Mouse (Mus musculus) left cerebral cortex, adult 2 months (tissue): Measurements from ENCODE around the gene Tsnax. TPM values are rescaled to one million over a fixed set of nuclear protein-coding genes. Genes with fewer than 3 reads are reported as not detected.

Experiments
- DNase-seq, 2 experiments: peaks; one replicate each; pipeline ENCODE4 v3.0.0; 2021 to 2022; ENCODE audit warnings: low spot score in 2 of 2, mixed read lengths in 1 of 2; ENCODE audit errors: extremely low spot score in 1 of 2
- H3K27ac ChIP-seq: fragments of 200-600 bp; 2 replicates; pipeline ENCODE4 v1.8.1; 2022
- H3K4me3 ChIP-seq: fragments of 200-600 bp; 2 replicates; pipeline ENCODE4 v1.8.1; 2022
- CTCF ChIP-seq: fragments of 200-600 bp; IDR thresholded peaks from 2 replicates; pipeline ENCODE4 v1.8.1; 2022; ENCODE audit warnings: antibody characterized with exemption, mild to moderate bottlenecking, moderate library complexity
- intact Hi-C: fragments of 180-260 bp; cut with DNase I; formaldehyde crosslinking; loops from one replicate; pipeline ENCODE4 v1.15.1; 2025
- total RNA-seq, 2 experiments: library from RNA; stranded (reverse); gene quantifications; 2 replicates each; pipeline ENCODE4 v1.2.3; 2021

The Tsnax gene
- total RNA-seq, 2 experiments from 2014 or later: 187 to 200 TPM

DNA sequence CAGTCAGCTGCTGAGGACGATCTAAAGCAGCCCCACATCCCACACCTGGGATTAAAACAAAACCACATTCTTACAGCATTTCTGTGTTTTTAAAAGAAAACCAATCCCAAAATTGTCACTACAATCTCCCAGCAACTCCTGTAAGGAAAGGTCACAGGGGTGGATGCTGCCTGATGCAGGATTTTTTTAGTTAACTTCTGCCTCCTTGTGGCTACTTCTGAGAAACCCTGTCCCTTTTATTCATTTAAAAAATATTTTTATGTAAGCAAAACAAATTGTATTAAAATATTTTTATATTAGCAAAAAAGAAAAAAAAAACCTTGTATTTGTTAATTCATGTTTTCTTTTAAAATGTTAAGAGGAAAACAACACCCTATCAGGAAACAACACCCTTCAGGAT lies 33.0 kb downstream of the Tsnax start:
- intact Hi-C loops: no loop called here
- H3K27ac ChIP-seq: no peak overlapping the region
- peak; percentile 13 for TF ChIP-seq CTCF
- no peak overlapping the region for H3K4me3 ChIP-seq
- no peak for DNase-seq

DNA sequence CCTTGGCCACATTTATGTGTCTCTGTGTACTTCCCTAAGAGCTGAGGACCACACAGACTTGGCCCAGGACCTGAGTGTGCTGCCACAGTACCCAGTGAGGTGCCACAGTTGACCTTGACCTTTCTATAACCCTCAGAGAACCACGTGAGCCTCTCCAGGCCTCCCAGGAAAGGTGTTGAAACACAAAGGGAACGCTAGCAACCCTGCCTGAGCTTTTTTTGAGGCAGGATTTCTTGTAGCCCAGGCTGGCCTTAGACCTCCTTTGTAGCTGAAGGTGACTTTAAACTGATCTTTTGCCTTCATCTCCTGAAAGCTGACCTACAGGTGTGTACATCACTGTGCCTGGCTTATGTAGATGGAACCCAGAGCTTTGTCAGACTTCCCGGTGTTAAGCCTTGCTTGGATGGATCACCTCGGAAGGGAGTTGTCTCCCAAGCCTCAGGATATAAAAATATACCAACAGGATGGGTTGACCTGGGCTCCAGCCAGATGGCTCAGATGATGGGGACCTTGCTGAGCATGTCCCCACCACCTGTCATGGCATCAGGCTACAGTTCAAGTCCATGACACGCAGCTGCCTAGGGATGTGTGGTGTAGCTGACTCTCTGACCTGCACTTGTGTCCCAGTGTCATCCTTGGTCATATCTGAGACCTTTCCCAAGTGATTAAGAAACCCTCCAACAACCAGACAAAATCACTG lies 36.4 kb downstream of the Tsnax start:
- intact Hi-C loops: no loop called here
- no peak for DNase-seq
- Histone ChIP-seq H3K4me3 (no peak overlapping the region), H3K27ac (no peak overlapping the region)
- no peak for TF ChIP-seq CTCF

DNA sequence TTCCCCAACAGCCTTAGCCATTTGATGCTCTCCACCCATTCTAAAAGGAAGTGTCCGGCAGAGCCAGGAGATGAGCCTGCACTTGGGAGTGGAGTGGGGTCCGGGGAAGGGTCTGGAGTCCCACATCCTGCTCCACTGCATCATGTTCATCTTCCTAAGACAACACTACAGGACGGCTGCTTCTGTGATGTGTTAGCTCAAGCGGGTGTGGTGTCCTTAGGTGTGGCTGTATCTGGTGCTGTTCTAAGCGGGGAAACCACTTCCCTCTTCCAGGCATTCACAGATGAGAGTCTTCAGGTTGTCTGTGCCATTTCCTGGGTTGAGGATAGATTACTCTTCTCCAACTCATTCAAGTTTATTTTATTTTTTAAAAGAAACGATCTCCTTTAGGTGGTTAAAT lies 37.0 kb downstream of the Tsnax start:
- no peak overlapping the region for H3K27ac ChIP-seq
- no peak for DNase-seq
- intact Hi-C loops: loop anchor here (5.0 kb wide), 1 partner anchor 822 kb away; no protein-coding TSS in a partner anchor
- TF ChIP-seq CTCF: no peak
- H3K4me3 ChIP-seq: no peak overlapping the region

DNA sequence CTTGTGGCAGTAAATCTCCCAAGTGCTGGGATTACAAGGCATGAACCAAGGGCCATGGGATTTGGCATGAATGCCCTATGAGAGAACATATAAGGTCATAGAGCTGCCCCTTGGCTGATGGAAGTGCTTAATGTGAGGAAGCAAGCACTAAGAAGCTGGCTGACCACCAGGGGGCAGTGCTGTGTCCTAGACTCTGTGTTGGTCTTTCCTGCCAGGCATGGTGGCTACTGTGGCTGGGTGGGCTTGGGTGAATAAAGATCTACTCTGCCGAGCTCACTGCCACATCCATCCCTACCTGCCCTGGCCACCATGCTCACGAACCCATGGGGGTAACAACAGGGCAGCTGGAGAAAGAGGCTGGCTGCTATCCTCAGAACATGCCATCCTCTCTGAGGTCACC lies 39.2 kb downstream of the Tsnax start:
- peak; percentile 77 for TF ChIP-seq CTCF
- Histone ChIP-seq H3K4me3 (no peak overlapping the region), H3K27ac (no peak overlapping the region)
- peak; percentile 36 to 68 for DNase-seq
- intact Hi-C loops: loop anchor here (5.0 kb wide), 1 partner anchor 820 kb away; no protein-coding TSS in a partner anchor

DNA sequence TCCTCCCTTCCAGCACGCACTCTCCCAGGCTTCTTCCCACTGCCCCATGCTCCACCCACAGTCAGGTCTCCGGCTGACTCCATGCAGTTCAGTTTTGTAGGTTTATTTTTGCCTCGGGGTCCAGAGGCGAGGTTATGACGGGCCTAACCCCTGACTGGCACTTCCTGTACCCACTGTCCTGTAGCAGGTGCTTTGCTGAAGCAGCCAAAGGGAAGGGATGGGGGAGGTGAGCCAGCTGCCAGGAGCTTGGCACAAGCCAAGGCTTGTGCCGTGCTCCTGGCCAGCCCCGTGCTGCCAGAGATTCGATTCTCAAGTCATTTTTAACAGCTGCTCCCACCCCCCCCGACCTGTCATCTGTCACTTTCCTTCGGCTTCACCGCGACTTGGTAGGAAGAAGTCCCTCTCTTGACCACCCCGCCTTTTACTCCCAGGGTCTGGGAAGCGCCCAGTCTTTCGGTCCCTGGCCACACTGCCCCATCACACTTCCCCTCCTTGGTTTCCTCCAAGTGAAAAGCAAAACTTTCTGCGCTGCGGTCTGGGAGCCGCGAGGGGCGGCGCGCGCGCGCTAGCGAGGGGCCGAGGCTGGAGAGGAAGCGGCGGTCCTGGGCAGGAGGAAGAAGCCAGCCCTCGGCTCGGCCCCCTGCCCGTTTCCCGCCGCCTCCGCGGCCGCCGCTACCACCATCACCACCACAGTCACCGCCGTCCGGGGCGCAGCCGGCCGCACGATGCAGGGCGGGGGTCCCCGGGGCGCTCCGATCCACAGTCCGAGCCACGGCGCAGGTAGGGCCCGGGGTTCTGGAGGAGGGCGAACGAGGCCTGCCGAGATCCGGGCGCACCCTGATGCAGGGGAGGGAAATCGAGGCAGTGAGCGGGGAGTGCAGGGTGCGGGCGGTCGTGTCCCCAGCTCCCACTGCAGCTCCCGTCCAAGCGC lies 41.0 kb downstream of the Tsnax start, which contains the start of gene Disc1:
TSS of gene Disc1 (plus strand) at position 691 of the 931 bp plus-strand sequence.
- TF ChIP-seq CTCF: no peak
- intact Hi-C loops: loop anchor here (5.0 kb wide), 1 partner anchor 819 kb away; no protein-coding TSS in a partner anchor
- H3K4me3 ChIP-seq: peak within 1 kb of the TSS; percentile 63
- peak; percentile 31 to 32 for DNase-seq
- peak within 1 kb of the TSS; percentile 78 for H3K27ac ChIP-seq

DNA sequence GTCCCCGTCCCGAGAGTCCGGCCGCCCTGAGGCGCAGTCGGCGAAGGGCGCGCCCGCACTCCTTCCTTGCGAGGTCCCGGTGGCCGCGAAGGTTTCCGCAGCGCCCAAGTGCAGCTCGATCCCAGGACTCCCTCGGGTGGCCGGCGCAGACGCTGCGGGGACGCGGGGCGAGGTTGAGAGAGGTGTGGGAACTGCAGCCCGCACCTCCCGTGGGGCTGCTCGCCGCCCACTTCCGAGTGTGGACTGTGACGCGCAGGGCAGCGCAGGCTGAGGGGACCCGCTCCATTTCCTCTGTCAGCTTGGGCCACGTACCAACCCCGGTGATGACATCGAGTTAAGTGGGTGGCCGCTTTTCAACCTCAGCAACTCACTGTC lies 41.6 kb downstream of the Tsnax start:
- TF ChIP-seq CTCF: no peak; the same call in 1 of the 2 replicates
- intact Hi-C loops: loop anchor here (5.0 kb wide), 1 partner anchor 818 kb away; no protein-coding TSS in a partner anchor
- peak; percentile 33 to 44 for DNase-seq
- Histone ChIP-seq H3K27ac (peak overlapping the region; percentile 78), H3K4me3 (peak overlapping the region; percentile 63)

DNA sequence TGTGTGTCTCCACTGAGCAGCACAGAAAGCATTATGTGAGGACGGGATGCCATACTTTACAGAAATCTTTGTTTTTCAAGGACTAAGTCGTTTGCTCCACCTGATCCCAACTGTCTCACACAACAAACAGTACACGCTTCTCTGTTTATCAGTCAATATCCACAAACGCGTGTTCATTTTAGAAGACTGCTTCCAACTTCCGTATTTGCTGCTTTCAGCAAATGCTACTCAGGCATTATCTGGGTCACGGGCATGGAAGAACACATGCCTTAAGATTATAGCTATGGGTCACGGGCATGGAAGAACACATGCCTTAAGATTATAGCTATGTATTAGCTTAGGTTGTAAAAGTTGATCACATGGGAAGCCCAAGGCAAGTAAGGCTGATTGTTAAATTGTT lies 48.1 kb downstream of the Tsnax start:
- H3K27ac ChIP-seq: no peak overlapping the region
- intact Hi-C loops: no loop called here
- H3K4me3 ChIP-seq: no peak overlapping the region
- DNase-seq: no peak
- no peak for TF ChIP-seq CTCF

DNA sequence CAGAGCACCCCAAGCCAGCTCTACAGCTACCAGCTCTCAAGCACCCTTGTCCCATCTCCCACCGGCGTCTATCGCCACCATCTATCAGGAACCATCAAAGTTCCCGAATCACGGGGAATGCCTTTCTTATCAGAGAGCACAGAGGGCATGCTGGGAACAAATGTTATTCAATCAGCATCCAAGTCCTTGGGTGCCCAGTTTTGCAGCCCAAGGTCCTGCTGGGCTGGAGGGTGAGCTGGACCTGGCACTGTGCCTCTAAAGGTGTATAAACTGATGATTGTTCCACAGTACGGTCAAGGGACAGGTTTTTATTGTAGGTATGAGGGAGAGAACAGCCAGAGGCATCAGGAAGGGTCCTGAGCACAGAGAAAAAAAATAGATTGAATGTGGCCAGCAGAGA lies 52.8 kb downstream of the Tsnax start:
- no peak for TF ChIP-seq CTCF
- H3K4me3 ChIP-seq: no peak overlapping the region
- no peak for DNase-seq
- intact Hi-C loops: loop anchor here (5.0 kb wide), 1 partner anchor 507 kb away; no protein-coding TSS in a partner anchor
- no peak overlapping the region for H3K27ac ChIP-seq

DNA sequence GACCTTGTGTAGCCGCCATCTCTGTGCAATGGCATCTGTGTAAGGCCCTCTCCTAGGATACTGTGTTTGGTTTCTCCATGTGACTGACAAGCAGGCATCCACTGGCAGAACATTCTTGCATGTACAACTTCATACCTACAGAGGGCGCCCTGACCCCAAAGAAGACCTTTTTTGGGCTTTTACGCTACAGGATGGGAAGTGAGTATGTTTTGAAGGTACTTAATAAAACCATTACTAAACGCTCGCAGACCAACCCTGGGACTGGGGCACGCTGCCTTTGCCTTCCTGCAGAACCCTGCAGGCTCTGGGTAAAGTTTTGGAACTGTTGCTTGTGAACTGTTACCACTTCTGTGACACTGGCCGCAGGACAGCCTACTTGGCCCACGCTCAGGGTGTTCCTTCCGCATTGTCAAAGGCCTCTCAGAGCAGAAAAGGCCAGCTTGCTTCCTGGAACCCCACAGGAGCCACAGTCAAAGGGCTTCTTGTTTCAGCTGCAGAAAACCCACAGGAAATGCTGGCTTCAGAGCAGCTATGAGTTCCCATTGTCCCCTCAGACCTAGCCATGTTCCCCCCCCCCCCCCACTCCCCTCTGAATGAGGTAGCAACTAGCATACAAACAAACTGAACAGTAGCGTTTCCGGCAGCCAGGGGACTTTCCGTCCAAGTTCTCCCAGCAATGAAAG lies 54.3 kb downstream of the Tsnax start:
- peak; percentile 76 for TF ChIP-seq CTCF
- H3K4me3 ChIP-seq: no peak overlapping the region
- intact Hi-C loops: loop anchor here (2.0 to 5.0 kb wide), 2 partner anchors 50 to 505 kb away; no protein-coding TSS in a partner anchor
- peak; percentile 44 to 64 for DNase-seq
- peak overlapping the region; percentile 88 for H3K27ac ChIP-seq

DNA sequence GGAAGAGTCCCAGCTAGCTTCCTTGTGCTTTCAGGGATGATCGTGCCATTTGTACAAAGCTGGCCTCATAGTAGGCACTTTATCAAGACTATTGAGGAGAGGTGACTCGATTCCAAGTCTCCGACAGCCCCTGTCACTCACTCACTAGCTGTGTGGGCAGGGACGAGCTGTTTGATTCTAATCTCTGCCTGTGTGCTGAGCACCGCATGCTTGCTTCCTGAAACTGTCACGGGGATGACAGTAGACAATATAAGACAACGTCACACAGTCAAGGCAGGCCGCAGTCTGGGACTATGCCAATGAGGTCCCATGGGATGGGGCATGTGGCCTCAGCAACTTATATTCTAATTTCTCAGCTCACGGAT lies 54.8 kb downstream of the Tsnax start:
- Histone ChIP-seq H3K4me3 (no peak overlapping the region), H3K27ac (peak overlapping the region; percentile 88)
- DNase-seq: no peak
- intact Hi-C loops: loop anchor here (2.0 to 5.0 kb wide), 2 partner anchors 49 to 505 kb away; no protein-coding TSS in a partner anchor
- TF ChIP-seq CTCF: no peak

DNA sequence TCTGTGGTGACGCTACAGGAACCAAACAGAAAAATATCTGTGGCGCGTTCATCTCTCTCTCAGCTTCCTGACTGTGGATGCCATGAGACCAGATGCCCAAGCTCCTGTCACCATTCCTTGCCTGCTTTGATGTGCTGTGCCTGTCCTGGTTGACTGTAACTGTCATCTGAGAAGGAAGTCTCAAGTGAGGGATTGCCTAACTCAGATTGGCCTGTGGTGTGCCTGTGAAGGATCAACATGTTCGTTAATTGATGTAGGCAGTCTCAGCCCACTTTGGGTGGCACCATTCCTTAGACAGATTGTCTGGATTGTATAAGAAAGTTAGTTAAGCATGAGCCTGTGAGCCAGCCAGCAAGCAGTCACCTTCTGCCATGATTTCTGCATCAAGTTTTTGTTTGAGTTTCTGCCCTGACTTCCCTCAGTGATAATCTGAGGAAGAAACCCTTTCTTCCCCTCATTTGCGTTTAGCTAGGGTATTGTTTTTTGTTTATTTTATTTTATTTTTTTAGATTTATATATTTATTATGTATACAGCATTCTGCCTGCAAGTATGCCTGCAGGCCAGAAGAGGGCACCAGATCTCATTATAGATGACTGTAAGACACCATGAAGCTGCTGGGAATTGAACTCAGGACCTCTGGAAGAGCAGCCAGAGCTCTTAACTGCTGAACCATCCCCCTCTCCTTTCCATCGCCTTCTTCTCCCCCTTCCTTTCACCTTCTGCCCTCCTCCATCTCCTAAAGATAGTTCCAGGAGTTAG lies 55.5 kb downstream of the Tsnax start:
- intact Hi-C loops: loop anchor here (5.0 kb wide), 1 partner anchor 504 kb away; no protein-coding TSS in a partner anchor
- TF ChIP-seq CTCF: peak; percentile 39
- no peak overlapping the region for H3K4me3 ChIP-seq
- H3K27ac ChIP-seq: peak overlapping the region; percentile 88; the same call in 1 of the 2 replicates
- no peak for DNase-seq
